Mouse (Mus musculus) liver, embryonic 14.5 days (tissue): ENCODE results near the gene Pimreg. TPM values are rescaled to one million over a fixed set of nuclear protein-coding genes. Genes with fewer than 3 reads are reported as not detected.

Experiments
- ATAC-seq: fragments of 200-750 bp; cut with Nextera tagmentation; 2 replicates; pipeline ENCODE4 v1.8.0; 2017; ENCODE audit warnings: moderate number of reproducible peaks, mild to moderate bottlenecking, moderate library complexity; ENCODE audit not compliant: insufficient read depth
- DNase-seq, 3 experiments: peaks; one replicate each; pipeline ENCODE4 v3.0.0-alpha.2; 2012 to 2013; ENCODE audit warnings: low read depth in 3 of 3, low spot score in 3 of 3
- H3K27ac ChIP-seq: fragments of 300-500 bp; sonication (generic); 2 replicates; pipeline ENCODE4 v1.5.1; 2014; ENCODE audit warnings: moderate library complexity, mild to moderate bottlenecking, control low read depth, inconsistent platforms
- H3K27me3 ChIP-seq: fragments of 300-500 bp; sonication (generic); 2 replicates; pipeline ENCODE4 v1.6.1; 2014; ENCODE audit warnings: mild to moderate bottlenecking, low read length, moderate library complexity; ENCODE audit not compliant: control insufficient read depth, insufficient read depth
- H3K36me3 ChIP-seq: fragments of 300-500 bp; sonication (generic); replicated peaks from 2 replicates; pipeline ENCODE4 v1.6.1; 2014; ENCODE audit warnings: low read depth; ENCODE audit not compliant: control insufficient read depth, insufficient read depth
- H3K4me1 ChIP-seq, 2 experiments: fragments of 200-500 bp in 1 of 2; fragments of 300-500 bp in 1 of 2; sonication (generic) in 1 of 2; replicated peaks; 2 replicates each; pipeline ENCODE4 v1.6.1; 2012 to 2014; ENCODE audit warnings: antibody characterized with exemption in 1 of 2, inconsistent platforms in 1 of 2, low read length in 1 of 2; ENCODE audit not compliant: control insufficient read depth in 2 of 2, insufficient read depth in 2 of 2
- H3K4me2 ChIP-seq: fragments of 300-500 bp; sonication (generic); 2 replicates; pipeline ENCODE4 v1.6.1; 2014; ENCODE audit warnings: low read depth, mild to moderate bottlenecking, control low read depth, moderate library complexity
- H3K4me3 ChIP-seq, 2 experiments: fragments of 200-500 bp in 1 of 2; fragments of 300-500 bp in 1 of 2; sonication (generic) in 1 of 2; 2 replicates each; pipeline ENCODE4 v1.5.1; 2012 to 2014; ENCODE audit warnings: low read depth in 2 of 2, low read length in 2 of 2, mild to moderate bottlenecking in 2 of 2, control low read depth in 1 of 2, inconsistent platforms in 1 of 2, moderate library complexity in 1 of 2; ENCODE audit not compliant: insufficient read depth in 1 of 2
- H3K9ac ChIP-seq: fragments of 300-500 bp; sonication (generic); replicated peaks from 2 replicates; pipeline ENCODE4 v1.6.1; 2014; ENCODE audit warnings: mild to moderate bottlenecking, control low read depth, moderate library complexity
- H3K9me3 ChIP-seq: fragments of 300-500 bp; sonication (generic); 2 replicates; pipeline ENCODE4 v1.6.1; 2016; ENCODE audit warnings: low read length, mixed read lengths; ENCODE audit not compliant: control insufficient read depth
- CTCF ChIP-seq: IDR thresholded peaks from 2 replicates; pipeline ENCODE4 v1.5.1; 2016; ENCODE audit warnings: antibody characterized with exemption, low read depth, control low read depth
- EP300 ChIP-seq: IDR thresholded peaks from 2 replicates; pipeline ENCODE4 v1.6.1; 2016; ENCODE audit warnings: antibody characterized with exemption, low read depth
- WGBS: fragments of 180-500 bp; shearing (Covaris S2); extraction: QIAGEN DNeasy Blood & Tissue Kit; methylation state at CpG from one replicate; pipeline ENCODE4 v1.1.7; 2014; ENCODE audit not compliant: insufficient replicate concordance; 5-methylcytosine and 5-hydroxymethylcytosine counted together
- polyA plus RNA-seq, 2 experiments: library from polyadenylated mRNA; depleted of rRNA in 1 of 2; stranded (reverse) in 1 of 2; unstranded in 1 of 2; fragments of >200 nt; fragmentation: Nextera tagmentation in 1 of 2; extraction: Ambion mirVana in 1 of 2; gene quantifications; 2 replicates each; pipeline versions ENCODE4 v1.2.1 to v1.2.3; 2012 to 2014

Gene Pimreg
- polyA plus RNA-seq, 2 experiments, result 13.0 to 21.4 TPM

- no peak for ATAC-seq
- H3K4me2 ChIP-seq, result no peak overlapping the region
- no peak for DNase-seq
- no peak overlapping the region for H3K9ac ChIP-seq
- TF ChIP-seq EP300 (no peak), CTCF (no peak)
- 62% methylated on average over 7 of the region's 7 CpGs for WGBS
- H3K4me1 ChIP-seq, result no peaks in the 10 kb centered on the region
- H3K4me3 ChIP-seq, result no peak overlapping the region
- H3K9me3 ChIP-seq, result no peaks in the 10 kb centered on the region
- no peaks in the 10 kb centered on the region for H3K36me3 ChIP-seq
- no peak overlapping the region for H3K27ac ChIP-seq
- no peaks in the 10 kb centered on the region for H3K27me3 ChIP-seq
Observed at GRCm38 (mm10) chr11:72068026-72068425, 26.2 kb downstream of the Pimreg start.

- Histone ChIP-seq H3K27me3 (no peaks in the 10 kb centered on the region), H3K9ac (no peak overlapping the region), H3K4me1 (no peaks in the 10 kb centered on the region), H3K4me3 (no peak overlapping the region), H3K36me3 (no peaks in the 10 kb centered on the region), H3K9me3 (no peaks in the 10 kb centered on the region), H3K4me2 (no peak overlapping the region), H3K27ac (no peak overlapping the region)
- WGBS, result 62% methylated on average over 9 of the region's 9 CpGs
- ATAC-seq (no peak), DNase-seq (no peak)
- TF ChIP-seq EP300, result no peak
- no peak for TF ChIP-seq CTCF
Observed at GRCm38 (mm10) chr11:72070733-72071132, 28.9 kb downstream of the Pimreg start.

- Histone ChIP-seq H3K4me1 (no peaks in the 10 kb centered on the region), H3K36me3 (no peaks in the 10 kb centered on the region), H3K9ac (no peak overlapping the region), H3K27me3 (no peaks in the 10 kb centered on the region), H3K4me2 (no peak overlapping the region), H3K9me3 (no peaks in the 10 kb centered on the region), H3K4me3 (no peak overlapping the region), H3K27ac (no peak overlapping the region)
- DNase-seq, result no peak
- ATAC-seq, result no peak
- TF ChIP-seq EP300 (no peak), CTCF (no peak)
- 44% methylated on average over 6 of the region's 6 CpGs for WGBS
Observed at GRCm38 (mm10) chr11:72072331-72072905, 30.6 kb downstream of the Pimreg start.

- no peak for DNase-seq
- no peaks in the 10 kb centered on the region for H3K36me3 ChIP-seq
- no peaks in the 10 kb centered on the region for H3K9me3 ChIP-seq
- H3K27ac ChIP-seq, result no peak overlapping the region
- H3K4me3 ChIP-seq, result no peak overlapping the region
- WGBS, result 61% methylated on average over 13 of the region's 13 CpGs
- no peak overlapping the region for H3K4me2 ChIP-seq
- no peaks in the 10 kb centered on the region for H3K4me1 ChIP-seq
- no peak overlapping the region for H3K9ac ChIP-seq
- TF ChIP-seq EP300 (no peak), CTCF (no peak)
- H3K27me3 ChIP-seq, result no peaks in the 10 kb centered on the region
- no peak for ATAC-seq
Observed at GRCm38 (mm10) chr11:72074230-72074629, 32.4 kb downstream of the Pimreg start.

GRCm38 (mm10) chr11:72078056-72078455 is 36.2 kb downstream of the Pimreg start:
- TF ChIP-seq CTCF (no peak; the same call in 1 of the 2 replicates), EP300 (no peak)
- Histone ChIP-seq H3K4me3 (no peak overlapping the region), H3K9ac (no peak overlapping the region), H3K27me3 (no peaks in the 10 kb centered on the region), H3K4me1 (no peaks in the 10 kb centered on the region), H3K36me3 (no peaks in the 10 kb centered on the region), H3K4me2 (no peak overlapping the region), H3K9me3 (no peaks in the 10 kb centered on the region), H3K27ac (no peak overlapping the region)
- no peak for ATAC-seq
- 45% methylated on average over 3 of the region's 3 CpGs for WGBS
- DNase-seq, result no peak
